Mouse (Mus musculus): ENCODE data around the gene Olfr344. TPM values are rescaled to one million over a fixed set of nuclear protein-coding genes. Genes with fewer than 3 reads are reported as not detected.

The Olfr344 gene
- polyA plus RNA-seq (2015; fragmentation: Nextera tagmentation; extraction: Ambion mirVana), result not detected in 2 replicates

DNA sequence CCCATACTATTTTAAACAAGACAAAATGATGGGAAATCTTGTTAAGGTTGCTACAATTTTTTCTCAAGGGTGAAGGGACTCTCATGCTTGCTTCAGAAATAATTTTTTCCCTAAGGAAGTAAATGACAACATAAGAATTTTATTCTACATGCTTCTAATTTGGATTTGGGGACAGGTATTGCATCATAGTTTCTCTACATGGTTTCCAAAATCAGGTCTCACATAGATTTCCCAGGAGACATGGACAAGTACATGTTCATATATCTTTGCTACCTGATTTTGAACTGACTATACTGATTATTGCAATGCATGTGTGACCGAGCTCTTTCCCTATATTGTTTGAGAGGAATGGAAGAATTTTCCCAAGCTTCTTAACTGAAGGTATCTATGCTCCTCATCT lies at the start of gene Olfr344:
TSS of gene Olfr344 (plus strand) at position 301 of the 400 bp plus-strand sequence.

GRCm38 (mm10) chr2:36524698-36525097 lies 41.8 kb upstream of the Olfr344 start, which contains the start of gene Olfr342:
Gene Olfr342 (plus strand): TSS chr2:36524998.

Other genes with a start within 250 kb of the Olfr344 start
- not detected in 2 replicates for gene Olfr338, start 193.1 kb upstream of the Olfr344 start, polyA plus RNA-seq (2015; fragmentation: Nextera tagmentation; extraction: Ambion mirVana)
- gene Olfr339, start 147.7 kb upstream of the Olfr344 start, polyA plus RNA-seq (2015; fragmentation: Nextera tagmentation; extraction: Ambion mirVana), result not detected in 2 replicates
- not detected in 2 replicates for gene Olfr340, start 114.1 kb upstream of the Olfr344 start, polyA plus RNA-seq (2015; fragmentation: Nextera tagmentation; extraction: Ambion mirVana)
- gene Olfr341, start 84.2 kb upstream of the Olfr344 start, polyA plus RNA-seq (2015; fragmentation: Nextera tagmentation; extraction: Ambion mirVana), result not detected in 2 replicates
- not detected in 2 replicates for gene Olfr342, start 41.7 kb upstream of the Olfr344 start, polyA plus RNA-seq (2015; fragmentation: Nextera tagmentation; extraction: Ambion mirVana)
- gene Olfr345, start 73.4 kb downstream of the Olfr344 start, polyA plus RNA-seq (2015; fragmentation: Nextera tagmentation; extraction: Ambion mirVana), result not detected in 2 replicates
- gene Olfr346, start 119.1 kb downstream of the Olfr344 start, polyA plus RNA-seq (2015; fragmentation: Nextera tagmentation; extraction: Ambion mirVana), result not detected in 2 replicates
- not detected in 2 replicates for gene Olfr347, start 165.2 kb downstream of the Olfr344 start, polyA plus RNA-seq (2015; fragmentation: Nextera tagmentation; extraction: Ambion mirVana)
- not detected in 2 replicates for gene Olfr348, start 217.6 kb downstream of the Olfr344 start, polyA plus RNA-seq (2015; fragmentation: Nextera tagmentation; extraction: Ambion mirVana)
- not detected in 2 replicates for gene Olfr50, start 223.9 kb downstream of the Olfr344 start, polyA plus RNA-seq (2015; fragmentation: Nextera tagmentation; extraction: Ambion mirVana)